Mouse (Mus musculus): ENCODE data around the gene Stx1b. TPM values are rescaled to one million over a fixed set of nuclear protein-coding genes. Genes with fewer than 3 reads are reported as not detected.

Gene Stx1b
- total RNA-seq, 2 experiments from 2014 or later = 0.90 to 1.2 TPM

Other genes starting within 250 kb of the Stx1b start
- 1 to 10 TPM; 6.5 to 9.2 TPM for gene Ccdc189, start 236.0 kb downstream of the Stx1b start, total RNA-seq (2021)
- gene Rnf40, start 235.8 kb downstream of the Stx1b start, total RNA-seq (2021) = 10 to 100 TPM; 47.8 to 49.7 TPM
- 10 to 100 TPM; 31.8 to 38.0 TPM for gene Zfp629, start 208.8 kb downstream of the Stx1b start, total RNA-seq (2021)
- gene Bcl7c, start 115.6 kb downstream of the Stx1b start, total RNA-seq (2021) = 10 to 100 TPM; 67.6 to 71.1 TPM
- gene Ctf1, start 111.8 kb downstream of the Stx1b start, total RNA-seq (2021) = 1 to 10 TPM; 3.4 to 4.0 TPM
- gene Ctf2, start 92.4 kb downstream of the Stx1b start, total RNA-seq (2021) = not detected
- gene Fbxl19, start 80.0 kb downstream of the Stx1b start, total RNA-seq (2021) = 1 to 10 TPM; 6.0 TPM
- gene Orai3, start 54.7 kb downstream of the Stx1b start, total RNA-seq (2021) = 10 to 100 TPM; 14.7 to 14.8 TPM
- gene Setd1a, start 47.9 kb downstream of the Stx1b start, total RNA-seq (2021) = 10 to 100 TPM; 30.8 to 32.0 TPM
- gene Gm49388, start 38.9 kb downstream of the Stx1b start, total RNA-seq (2021) = 1 to 10 TPM; 3.0 to 3.2 TPM
- 10 to 100 TPM in 1 of 2 experiments, 1 to 10 TPM in 1; 9.6 to 10.3 TPM for gene Hsd3b7, start 23.9 kb downstream of the Stx1b start, total RNA-seq (2021)
- 10 to 100 TPM; 67.1 to 75.3 TPM for gene Stx4a, start 255 bp downstream of the Stx1b start, total RNA-seq (2021)
- 10 to 100 TPM; 24.3 to 25.2 TPM for gene Zfp646, start 51.7 kb upstream of the Stx1b start, total RNA-seq (2021)
- gene Zfp668, start 52.3 kb upstream of the Stx1b start, total RNA-seq (2021) = 1 to 10 TPM; 7.7 to 8.9 TPM
- gene Prss53, start 66.4 kb upstream of the Stx1b start, total RNA-seq (2021) = 1 to 10 TPM in 1 of 2 experiments, under 1 TPM in 1; 0.88 to 1.1 TPM
- gene Gm21974, start 70.9 kb upstream of the Stx1b start, total RNA-seq (2021) = not detected
- 10 to 100 TPM; 30.3 to 32.0 TPM for gene Vkorc1, start 71.1 kb upstream of the Stx1b start, total RNA-seq (2021)
- gene Bckdk, start 79.5 kb upstream of the Stx1b start, total RNA-seq (2021) = 100 to 1,000 TPM; 102 to 113 TPM
- 10 to 100 TPM; 13.0 to 13.9 TPM for gene Kat8, start 88.0 kb upstream of the Stx1b start, total RNA-seq (2021)
- not detected for gene Prss8, start 105.6 kb upstream of the Stx1b start, total RNA-seq (2021)
- 1 to 10 TPM; 4.0 to 4.8 TPM for gene Prss36, start 122.2 kb upstream of the Stx1b start, total RNA-seq (2021)
- gene Fus, start 142.9 kb upstream of the Stx1b start, total RNA-seq (2021) = 100 to 1,000 TPM; 402 to 429 TPM
- 10 to 100 TPM; 28.1 to 31.9 TPM for gene Pycard, start 169.3 kb upstream of the Stx1b start, total RNA-seq (2021)
- gene Trim72, start 179.4 kb upstream of the Stx1b start, total RNA-seq (2021) = 10 to 100 TPM; 66.9 to 69.8 TPM
- 1 to 10 TPM; 1.8 to 2.5 TPM for gene Itgam, start 238.1 kb upstream of the Stx1b start, total RNA-seq (2021)
- gene Gm49368, start 238.1 kb upstream of the Stx1b start, total RNA-seq (2021) = not detected